Mouse (Mus musculus) skeletal muscle tissue, adult 2 months (tissue): ENCODE measurements around the gene Plekhm1.
A peak's percentile ranks its signal among the peaks of the same experiment; 100 is the strongest.
"Not testable (repeated sequence)": the region's sequence is repeated elsewhere in the genome, so short reads cannot be mapped to it uniquely, and the experiment has no call there.

Source experiments
- DNase-seq: peaks from one replicate; pipeline ENCODE4 v3.0.0-alpha.2; 2012; ENCODE audit warnings: low read depth, low spot score

The Plekhm1 gene

DNA sequence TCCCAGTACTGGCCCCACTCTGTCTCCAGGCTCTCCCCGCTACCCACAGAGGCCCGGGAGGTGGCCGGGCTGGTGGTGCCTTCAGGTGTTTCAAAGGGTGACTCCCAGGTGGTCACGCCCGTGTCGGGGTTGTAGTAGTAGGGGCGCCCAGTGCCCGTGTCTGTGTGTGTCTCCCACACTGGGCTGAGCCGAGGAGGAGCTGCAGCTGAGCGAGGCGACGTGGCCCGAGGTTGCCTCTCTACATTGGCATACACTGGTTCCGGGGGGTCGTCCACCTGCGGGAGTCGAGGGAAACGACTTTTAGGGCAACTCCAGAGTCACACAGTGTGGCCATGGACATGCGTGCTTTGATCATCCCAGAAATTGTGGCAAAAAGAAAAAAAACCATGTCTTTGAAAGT lies 72.4 kb downstream of the Plekhm1 start:
- DNase-seq: no peak

GRCm38 (mm10) chr11:103339414-103340119 lies 72.9 kb downstream of the Plekhm1 start:
- DNase-seq: no peak

DNA sequence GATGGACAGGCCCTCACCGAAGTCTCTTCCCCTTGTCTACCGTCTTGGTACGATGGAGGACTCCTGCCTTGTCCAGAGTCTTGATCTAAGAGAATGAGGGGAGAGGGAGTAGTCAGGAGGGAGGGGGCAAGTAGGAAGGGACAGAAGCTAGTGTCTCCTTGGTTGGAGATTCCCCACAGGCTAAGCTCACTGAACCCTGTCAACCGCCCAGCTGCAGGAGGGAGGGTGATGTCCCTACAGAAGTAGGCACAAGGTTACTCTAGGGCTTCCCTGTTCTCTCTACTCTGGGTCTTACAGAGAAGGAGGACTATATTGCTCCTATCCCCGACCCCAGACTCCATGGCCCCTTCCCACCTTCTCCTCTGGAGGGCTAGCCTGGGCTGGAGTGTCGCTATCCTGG lies 73.8 kb downstream of the Plekhm1 start:
- DNase-seq: no peak

GRCm38 (mm10) chr11:103338119-103338518 lies 74.4 kb downstream of the Plekhm1 start:
- no peak for DNase-seq

GRCm38 (mm10) chr11:103337180-103337579 lies 75.3 kb downstream of the Plekhm1 start:
- no peak for DNase-seq

GRCm38 (mm10) chr11:103335561-103335960 lies 76.9 kb downstream of the Plekhm1 start:
- no peak for DNase-seq

- DNase-seq: no peak
These were observed 77.6 kb downstream of the Plekhm1 start for GRCm38 (mm10) chr11:103334925-103335324.

- no peak for DNase-seq
These were observed 78.6 kb downstream of the Plekhm1 start for GRCm38 (mm10) chr11:103333719-103334398.

DNA sequence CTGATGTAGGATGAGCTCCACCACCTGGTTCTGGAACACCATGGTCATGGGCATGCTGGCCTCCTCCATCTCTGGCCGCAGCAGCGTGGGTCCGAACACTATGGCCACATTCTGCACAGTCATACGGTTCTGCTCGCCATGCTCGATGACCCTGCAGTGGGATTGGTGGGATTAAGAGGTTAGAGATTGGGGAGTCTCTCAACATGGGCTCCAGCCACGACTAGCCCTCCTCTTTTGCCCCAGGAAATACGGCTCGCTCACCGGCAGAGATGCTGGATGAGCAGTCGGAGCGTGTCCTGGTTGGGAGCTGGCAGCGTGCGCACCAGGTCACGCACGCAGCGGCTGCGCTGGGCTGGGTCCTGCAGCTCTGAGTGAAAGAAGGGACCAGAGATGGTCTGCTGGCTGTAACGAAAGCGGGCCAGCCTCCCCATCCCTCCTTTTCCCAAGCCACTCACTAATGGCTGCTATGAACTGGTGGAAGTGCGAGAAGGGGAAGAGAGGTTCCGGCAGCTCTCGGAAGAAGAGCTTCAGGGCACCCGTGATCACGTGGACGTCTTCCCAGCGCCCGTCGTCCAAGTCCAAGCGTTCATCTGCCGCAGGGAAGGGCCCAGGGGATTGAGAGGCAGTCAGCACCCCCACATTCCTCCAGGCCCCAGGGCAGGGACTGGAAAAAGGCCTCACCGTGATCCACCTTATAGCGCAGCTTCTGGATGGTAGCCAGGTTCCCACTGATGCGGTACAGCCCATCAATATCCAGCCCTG lies 79.4 kb downstream of the Plekhm1 start:
- DNase-seq: no peak

GRCm38 (mm10) chr11:103332186-103332889 lies 80.1 kb downstream of the Plekhm1 start:
- peak; percentile 68 for DNase-seq

GRCm38 (mm10) chr11:103331502-103332185 lies 80.8 kb downstream of the Plekhm1 start:
- DNase-seq: no peak

- DNase-seq: no peak
These were observed 81.7 kb downstream of the Plekhm1 start for GRCm38 (mm10) chr11:103330651-103331319.

GRCm38 (mm10) chr11:103326950-103327349 lies 85.5 kb downstream of the Plekhm1 start:
- no peak for DNase-seq

DNA sequence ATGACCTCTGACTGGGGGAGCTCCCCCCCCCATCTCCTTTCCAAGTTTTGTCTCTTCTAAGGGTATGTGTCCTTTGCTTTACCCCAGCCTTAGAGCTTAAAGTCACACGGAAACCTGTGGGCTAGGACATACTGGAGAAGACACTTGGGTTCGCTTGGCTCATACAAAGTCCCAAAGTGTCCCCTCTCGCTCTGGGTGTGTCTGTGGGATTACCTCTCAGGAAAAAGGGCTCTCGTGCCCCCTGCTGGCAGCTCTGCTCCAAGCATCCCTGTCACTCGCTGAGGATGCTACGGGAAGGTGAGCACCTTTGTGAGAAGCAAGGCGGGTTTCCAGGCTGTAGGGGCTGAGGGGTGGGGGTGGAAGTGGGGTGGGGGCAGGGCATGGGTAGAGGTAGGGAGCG lies 87.3 kb downstream of the Plekhm1 start:
- DNase-seq: peak; percentile 59

DNA sequence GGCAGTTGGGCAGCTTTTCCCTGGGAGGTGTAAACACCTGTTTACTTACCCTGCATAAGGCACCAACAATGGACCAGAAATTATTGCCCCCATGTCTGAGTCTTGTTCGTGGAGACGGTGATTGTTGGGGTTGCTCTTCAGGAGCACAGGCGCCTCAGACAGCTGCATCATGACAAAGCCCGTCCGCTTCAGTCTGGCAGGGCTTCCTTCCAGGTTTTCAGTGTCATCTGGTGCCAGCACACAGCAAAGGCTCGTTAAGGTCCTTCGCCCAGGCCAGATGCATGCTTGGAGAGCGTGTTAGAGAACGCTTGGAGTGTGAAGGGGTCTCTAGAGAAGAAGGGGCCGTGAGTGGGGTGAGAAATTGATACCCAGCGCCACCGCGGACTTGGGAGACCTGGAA lies 87.8 kb downstream of the Plekhm1 start:
- DNase-seq: no peak

- not testable (repeated sequence) for DNase-seq
These were observed 89.7 kb downstream of the Plekhm1 start for GRCm38 (mm10) chr11:103322832-103323231.

DNA sequence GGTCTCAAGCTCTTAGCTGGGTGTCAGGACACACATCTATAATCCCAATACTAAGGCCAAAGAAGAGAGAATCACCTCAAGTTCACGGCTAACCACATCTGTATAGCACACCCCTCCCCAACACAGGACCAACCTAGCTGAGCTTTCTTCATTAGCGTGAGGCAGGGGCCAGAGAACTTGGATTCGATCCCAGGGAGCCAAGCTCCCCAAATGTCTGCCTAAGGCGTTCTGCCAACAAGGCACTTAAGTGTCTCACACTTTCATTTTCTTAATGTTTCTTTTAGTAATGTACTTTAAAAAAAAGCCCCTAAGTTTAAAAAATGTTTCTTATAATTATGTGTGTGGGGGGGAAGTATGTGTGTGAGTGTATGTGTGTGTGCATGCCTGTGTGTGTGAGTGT lies 91.8 kb downstream of the Plekhm1 start:
- DNase-seq: no peak

- DNase-seq: no peak
These were observed 92.3 kb downstream of the Plekhm1 start for GRCm38 (mm10) chr11:103320196-103320595.

GRCm38 (mm10) chr11:103318042-103318441 lies 94.4 kb downstream of the Plekhm1 start:
- no peak for DNase-seq

- DNase-seq: no peak
These were observed 97.1 kb downstream of the Plekhm1 start for GRCm38 (mm10) chr11:103315379-103315778.
